Mouse (Mus musculus): ENCODE data around the gene Awat2. TPM values are rescaled to one million over a fixed set of nuclear protein-coding genes. Genes with fewer than 3 reads are reported as not detected.
"Not testable (repeated sequence)": the region's sequence is repeated elsewhere in the genome, so short reads cannot be mapped to it uniquely, and the experiment has no call there.

Awat2 gene
- under 1 TPM in 1 of 2 experiments, not detected in 1; 0.25 TPM for total RNA-seq (2021)

- DNase-seq; intact Hi-C loops (cut with DNase I): not testable (repeated sequence)
Observed at GRCm38 (mm10) chrX:100442617-100443016, at the start of gene Awat2. Gene Awat2, minus strand, starts transcription at chrX:100442717.

GRCm38 (mm10) chrX:100480317-100480716 lies 37.8 kb upstream of the Awat2 start:
- intact Hi-C loops (cut with DNase I) = loop anchor here (2.0 to 5.0 kb wide), 5 partner anchors 86 to 1348 kb away; partner anchors contain the start of gene Eda
- DNase-seq = peak; percentile 51 to 56

- intact Hi-C loops (cut with DNase I) = no loop called here
- DNase-seq = no peak
Observed at GRCm38 (mm10) chrX:100475569-100476223, 33.2 kb upstream of the Awat2 start.

GRCm38 (mm10) chrX:100471491-100471890 lies 29.0 kb upstream of the Awat2 start:
- intact Hi-C loops (cut with DNase I) = no loop called here
- DNase-seq = peak in 1 of 2 experiments; percentile 10

GRCm38 (mm10) chrX:100470126-100470525 lies 27.6 kb upstream of the Awat2 start:
- intact Hi-C loops (cut with DNase I) = no loop called here
- no peak for DNase-seq

GRCm38 (mm10) chrX:100468047-100468446 lies 25.5 kb upstream of the Awat2 start:
- intact Hi-C loops (cut with DNase I) = no loop called here
- DNase-seq = no peak

GRCm38 (mm10) chrX:100443532-100443931 lies 1.0 kb upstream of the Awat2 start:
- DNase-seq = no peak
- intact Hi-C loops (cut with DNase I) = no loop called here

GRCm38 (mm10) chrX:100432311-100432710 lies 10.2 kb downstream of the Awat2 start:
- DNase-seq = no peak
- intact Hi-C loops (cut with DNase I) = no loop called here

- intact Hi-C loops (cut with DNase I) = no loop called here
- DNase-seq = no peak
Observed at GRCm38 (mm10) chrX:100428693-100429092, 13.8 kb downstream of the Awat2 start, which contains the start of gene Otud6a. Gene Otud6a, plus strand, starts transcription at chrX:100429013.

GRCm38 (mm10) chrX:100409245-100409644 lies 33.3 kb downstream of the Awat2 start:
- DNase-seq = no peak
- intact Hi-C loops (cut with DNase I) = no loop called here

GRCm38 (mm10) chrX:100401657-100402056 lies 40.9 kb downstream of the Awat2 start:
- intact Hi-C loops (cut with DNase I) = no loop called here
- no peak for DNase-seq

GRCm38 (mm10) chrX:100400900-100401299 lies 41.6 kb downstream of the Awat2 start:
- intact Hi-C loops (cut with DNase I) = no loop called here
- no peak for DNase-seq

- intact Hi-C loops (cut with DNase I) = loop anchor here (2.0 to 10.0 kb wide), 2 partner anchors 86 to 420 kb away; partner anchors contain the start of gene Eda
- DNase-seq = peak in 1 of 2 experiments; percentile 2
Observed at GRCm38 (mm10) chrX:100395026-100395425, 47.5 kb downstream of the Awat2 start.

GRCm38 (mm10) chrX:100394223-100394861 lies 48.2 kb downstream of the Awat2 start:
- intact Hi-C loops (cut with DNase I) = loop anchor here (2.0 to 10.0 kb wide), 2 partner anchors 86 to 420 kb away; partner anchors contain the start of gene Eda
- DNase-seq = no peak

- intact Hi-C loops (cut with DNase I) = loop anchor here (1.0 to 10.0 kb wide), 2 partner anchors 418 to 539 kb away; partner anchors contain the start of gene Eda
- peak; percentile 9 to 11 for DNase-seq
Observed at GRCm38 (mm10) chrX:100392304-100392703, 50.2 kb downstream of the Awat2 start.

GRCm38 (mm10) chrX:100389887-100390286 lies 52.6 kb downstream of the Awat2 start:
- no peak for DNase-seq
- intact Hi-C loops (cut with DNase I) = loop anchor here (10.0 kb wide), 1 partner anchor 415 kb away; the partner anchor contains the start of gene Eda

- no peak for DNase-seq
- intact Hi-C loops (cut with DNase I) = no loop called here
Observed at GRCm38 (mm10) chrX:100356974-100357373, 85.5 kb downstream of the Awat2 start.

Small RNAs within 50 kb of the gene (microRNA-seq; reads per million reads assigned to microRNA genes)
- 1,949 to 2,258 reads per million in 2 experiments for gene Mir676 (ENCODE audit: borderline number of aligned reads in 2 of 2)

Other genes with a start within 250 kb of the Awat2 start
- gene Otud6a, start 13.7 kb downstream of the Awat2 start, total RNA-seq (2021) = not detected
- 10 to 100 TPM; 43.0 to 43.2 TPM for gene Igbp1, start 51.6 kb upstream of the Awat2 start, total RNA-seq (2021)
- not detected for gene Dgat2l6, start 82.1 kb upstream of the Awat2 start, total RNA-seq (2021)
- gene Awat1, start 129.5 kb upstream of the Awat2 start, total RNA-seq (2021) = not detected
- gene P2ry4, start 152.2 kb upstream of the Awat2 start, total RNA-seq (2021) = not detected
- not detected for gene Arr3, start 162.8 kb upstream of the Awat2 start, total RNA-seq (2021)
- gene Kif4, start 183.0 kb upstream of the Awat2 start, total RNA-seq (2021) = under 1 TPM; 0.36 to 0.87 TPM
- 10 to 100 TPM; 25.8 to 28.3 TPM for gene Pdzd11, start 183.9 kb upstream of the Awat2 start, total RNA-seq (2021)

Measured in heart, postnatal 36 days (tissue).